Mouse (Mus musculus): ENCODE data around the gene Trim27.

Trim27 gene

GRCm38 (mm10) chr13:21172241-21173027, 6.8 kb upstream of the Trim27 start:
- DNase-seq (ENCODE audit: low spot score in 2 of 2): peak; percentile 38 to 79

- peak; percentile 85 to 89 for DNase-seq (ENCODE audit: low spot score in 2 of 2)
Measured at GRCm38 (mm10) chr13:21173072-21173471, 6.2 kb upstream of the Trim27 start.

GRCm38 (mm10) chr13:21176733-21177132, 2.5 kb upstream of the Trim27 start:
- DNase-seq (ENCODE audit: low spot score in 2 of 2): no peak

GRCm38 (mm10) chr13:21177657-21178056, 1.6 kb upstream of the Trim27 start:
- DNase-seq (ENCODE audit: low spot score in 2 of 2): no peak

- DNase-seq (ENCODE audit: low spot score in 2 of 2): no peak
Measured at GRCm38 (mm10) chr13:21178364-21178763, 881 bp upstream of the Trim27 start.

DNA sequence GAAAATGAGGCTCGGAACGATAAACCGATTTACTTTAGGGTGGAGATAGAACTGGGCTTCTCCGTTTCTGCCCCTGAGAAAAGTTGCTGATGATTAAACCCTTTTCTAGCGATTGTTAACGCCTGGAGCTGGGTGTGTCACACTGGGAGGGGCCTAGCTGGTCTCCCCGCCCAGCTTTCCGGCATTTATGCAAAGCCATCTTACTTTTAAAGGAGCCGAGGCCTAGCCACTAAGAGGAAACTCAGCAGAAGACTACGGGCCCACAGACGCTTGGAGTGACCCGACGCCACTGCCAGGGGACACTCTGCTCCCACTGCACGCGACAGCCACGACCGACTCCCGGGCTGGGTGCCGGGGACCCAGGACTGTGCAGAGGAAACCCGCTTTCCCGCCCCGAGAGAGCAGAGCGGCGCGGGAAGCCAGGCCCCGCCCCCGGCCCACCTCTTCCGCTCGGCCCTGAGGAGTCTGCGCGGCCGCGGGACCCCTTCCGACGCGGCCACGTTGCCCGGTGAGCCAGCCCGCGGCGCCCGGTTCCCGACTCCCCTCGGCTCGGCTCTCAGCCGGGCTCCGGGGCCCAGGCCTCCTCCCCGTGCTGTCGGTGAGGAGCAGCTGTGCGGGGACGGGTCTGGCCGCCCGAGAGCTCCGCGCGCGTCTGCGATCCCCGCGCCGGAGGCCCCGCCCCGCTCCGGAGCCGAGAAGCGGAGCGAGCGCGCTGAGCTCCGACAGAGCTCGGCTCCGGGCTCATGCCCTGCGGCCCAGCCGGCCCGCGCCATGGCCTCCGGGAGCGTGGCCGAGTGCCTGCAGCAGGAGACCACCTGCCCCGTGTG, 692 bp downstream of the Trim27 start:
- peak; percentile 88 to 95 for DNase-seq (ENCODE audit: low spot score in 2 of 2)

GRCm38 (mm10) chr13:21180551-21181530, 1.6 kb downstream of the Trim27 start:
- peak in 1 of 2 experiments; percentile 25 for DNase-seq (ENCODE audit: low spot score in 2 of 2)

DNA sequence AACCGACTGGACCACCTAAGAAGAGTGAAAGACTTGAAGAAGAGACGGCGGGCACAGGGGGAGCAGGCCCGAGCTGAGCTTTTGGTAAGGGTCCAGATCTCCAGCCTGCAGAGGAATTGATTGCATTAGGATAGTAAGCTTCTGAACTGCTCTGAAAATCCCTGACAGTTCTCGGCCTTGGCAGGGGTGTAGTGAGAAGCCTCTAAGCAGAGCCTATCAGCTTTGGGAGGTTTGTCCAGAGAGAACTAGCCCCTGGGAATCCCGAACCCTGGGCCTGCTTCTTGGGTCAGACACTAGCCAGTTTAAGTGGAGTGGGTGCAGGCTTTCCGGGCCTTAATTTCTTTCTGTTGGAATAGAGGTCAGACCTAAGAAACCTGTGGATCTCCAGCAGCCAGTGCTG, 2.8 kb downstream of the Trim27 start:
- no peak for DNase-seq (ENCODE audit: low spot score in 2 of 2)

DNA sequence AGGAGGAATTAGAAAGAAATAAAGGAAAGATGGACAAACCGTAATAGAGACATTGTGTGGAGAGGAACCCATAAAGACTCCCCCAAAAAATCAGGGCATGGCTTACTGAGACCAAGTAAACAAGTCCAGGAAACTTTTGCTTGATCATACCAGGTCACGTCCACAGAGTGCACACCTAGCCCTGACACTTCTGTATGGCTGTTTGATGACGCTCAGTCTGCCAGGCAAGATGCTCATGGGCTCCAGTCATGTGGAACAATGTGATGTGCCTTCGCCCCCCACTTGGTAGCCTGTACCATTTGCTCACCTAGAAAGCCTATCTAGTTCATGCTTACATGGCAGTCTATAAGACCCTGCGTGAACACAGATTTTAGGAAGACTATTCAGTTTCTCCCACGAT, 3.8 kb downstream of the Trim27 start:
- no peak for DNase-seq (ENCODE audit: low spot score in 2 of 2)

DNA sequence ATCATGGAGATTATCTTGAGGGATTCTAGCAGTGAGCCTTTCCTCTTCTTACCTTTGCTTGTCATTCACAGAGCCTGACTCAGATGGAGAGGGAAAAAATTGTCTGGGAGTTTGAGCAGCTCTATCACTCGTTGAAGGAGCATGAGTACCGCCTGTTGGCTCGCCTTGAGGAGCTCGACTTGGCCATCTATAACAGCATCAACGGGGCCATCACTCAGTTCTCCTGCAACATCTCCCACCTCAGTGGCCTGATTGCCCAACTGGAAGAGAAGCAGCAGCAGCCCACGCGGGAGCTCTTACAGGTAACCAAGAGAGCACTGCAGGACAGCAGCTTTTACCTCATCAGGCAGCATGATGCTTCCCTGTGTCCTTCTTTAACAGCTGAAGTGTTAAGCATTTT, 4.4 kb downstream of the Trim27 start:
- DNase-seq (ENCODE audit: low spot score in 2 of 2): no peak

GRCm38 (mm10) chr13:21185521-21185920, 6.3 kb downstream of the Trim27 start:
- DNase-seq (ENCODE audit: low spot score in 2 of 2): no peak

DNA sequence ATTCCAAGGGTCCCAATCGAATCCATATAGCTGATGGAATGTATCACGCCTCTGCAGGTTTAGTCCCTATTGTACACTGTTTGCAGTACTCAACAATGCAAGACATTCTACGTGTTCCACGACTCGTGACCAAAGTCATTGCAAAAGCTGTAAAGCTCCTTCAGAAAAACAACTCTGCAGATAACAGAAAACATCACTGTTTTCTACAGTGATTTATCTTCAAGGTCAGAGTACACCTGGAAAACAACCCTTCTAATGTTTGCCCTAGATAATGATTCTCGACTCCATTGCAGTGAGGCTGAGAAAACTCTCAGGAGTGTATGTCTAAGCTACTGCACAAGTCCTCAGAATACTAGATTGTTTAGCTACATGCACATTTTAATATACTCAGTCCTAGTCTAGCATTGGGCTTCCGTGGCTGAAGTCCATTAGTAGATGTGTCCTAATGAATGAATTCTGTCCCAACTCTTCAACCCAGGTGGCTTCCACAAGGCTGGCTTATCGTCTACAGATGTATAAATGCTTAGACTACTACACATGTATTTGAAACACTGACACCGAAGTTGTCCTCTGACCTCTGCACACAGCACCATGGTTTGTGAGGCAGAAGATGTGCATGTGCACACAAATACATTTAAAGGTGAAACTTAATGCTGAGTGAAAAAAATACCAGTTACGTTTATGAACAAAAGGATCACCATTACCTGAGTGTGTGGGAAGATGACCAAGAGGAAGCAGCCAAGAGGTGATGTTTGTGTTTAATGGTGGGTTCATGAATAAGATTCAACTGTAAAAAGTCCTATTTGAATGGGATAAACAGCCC, 16.4 kb downstream of the Trim27 start:
- DNase-seq (ENCODE audit: low spot score in 2 of 2): no peak

DNA sequence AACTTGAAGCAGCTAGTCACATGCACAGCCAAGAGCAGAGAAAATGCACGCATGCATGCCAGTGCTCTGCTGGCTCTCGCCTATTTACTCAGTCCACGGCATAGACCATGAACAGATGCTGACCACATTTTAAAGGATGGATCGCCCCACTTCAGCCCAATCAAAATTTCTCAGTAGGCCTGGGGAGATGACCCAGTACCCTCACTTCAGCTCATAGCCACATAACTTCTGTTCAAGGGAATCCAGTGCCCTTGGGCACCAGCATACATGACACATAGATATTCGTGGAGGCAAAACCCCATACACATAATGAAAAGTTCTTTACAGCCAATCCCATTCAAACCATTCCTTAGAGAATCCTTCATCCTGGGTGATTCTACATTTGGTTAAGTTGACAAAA, 18.5 kb downstream of the Trim27 start:
- no peak for DNase-seq (ENCODE audit: low spot score in 2 of 2)

GRCm38 (mm10) chr13:21198313-21198712, 19.1 kb downstream of the Trim27 start:
- DNase-seq (ENCODE audit: low spot score in 2 of 2): no peak

DNA sequence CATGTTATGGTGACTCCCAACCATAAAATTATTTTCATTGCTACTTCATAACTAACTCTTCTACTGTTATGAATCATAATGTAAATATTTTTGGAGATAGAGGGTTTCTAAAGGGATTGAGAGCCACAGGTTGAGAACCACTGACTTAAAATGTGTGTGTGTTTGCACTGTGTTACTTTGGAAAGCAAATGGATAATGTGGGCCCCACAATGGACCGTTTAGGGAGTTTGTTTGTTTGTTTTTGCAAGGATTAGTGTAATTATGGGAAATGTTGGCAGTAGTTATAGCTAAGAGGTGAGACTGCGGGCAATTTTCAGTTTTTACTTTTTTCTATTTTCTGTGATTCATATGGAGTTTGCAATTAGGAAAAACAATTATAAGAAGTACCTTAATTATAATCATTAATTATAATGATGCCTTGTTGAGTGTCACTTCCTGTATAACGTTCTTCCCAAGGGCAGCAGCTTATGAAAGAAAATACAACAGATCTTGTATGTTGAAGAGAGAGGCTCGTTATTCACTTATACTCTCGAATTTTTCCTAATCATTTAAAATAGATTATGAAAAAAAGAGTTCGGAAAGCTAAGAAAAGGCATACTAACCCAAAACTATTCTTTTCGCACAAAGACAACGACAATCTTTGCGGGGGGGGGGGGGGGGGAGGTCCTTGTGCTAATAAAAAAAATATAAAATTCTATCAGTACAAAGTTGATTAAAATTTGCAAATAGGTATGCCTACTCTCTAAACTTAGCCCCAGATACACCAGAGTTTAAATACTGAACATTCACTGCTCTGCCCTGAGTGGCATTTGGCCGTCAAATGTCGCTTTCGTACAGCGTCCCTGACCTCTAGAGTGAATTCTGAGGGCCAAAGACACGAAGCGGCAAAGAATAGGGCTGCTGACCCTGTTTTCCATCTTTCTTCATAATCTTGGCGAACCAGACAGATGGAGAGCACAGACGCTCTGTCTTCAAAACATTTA, 20.1 kb downstream of the Trim27 start:
- DNase-seq (ENCODE audit: low spot score in 2 of 2): no peak

GRCm38 (mm10) chr13:21200043-21200999, 21.1 kb downstream of the Trim27 start:
- DNase-seq (ENCODE audit: low spot score in 2 of 2): peak; percentile 87 to 95

DNA sequence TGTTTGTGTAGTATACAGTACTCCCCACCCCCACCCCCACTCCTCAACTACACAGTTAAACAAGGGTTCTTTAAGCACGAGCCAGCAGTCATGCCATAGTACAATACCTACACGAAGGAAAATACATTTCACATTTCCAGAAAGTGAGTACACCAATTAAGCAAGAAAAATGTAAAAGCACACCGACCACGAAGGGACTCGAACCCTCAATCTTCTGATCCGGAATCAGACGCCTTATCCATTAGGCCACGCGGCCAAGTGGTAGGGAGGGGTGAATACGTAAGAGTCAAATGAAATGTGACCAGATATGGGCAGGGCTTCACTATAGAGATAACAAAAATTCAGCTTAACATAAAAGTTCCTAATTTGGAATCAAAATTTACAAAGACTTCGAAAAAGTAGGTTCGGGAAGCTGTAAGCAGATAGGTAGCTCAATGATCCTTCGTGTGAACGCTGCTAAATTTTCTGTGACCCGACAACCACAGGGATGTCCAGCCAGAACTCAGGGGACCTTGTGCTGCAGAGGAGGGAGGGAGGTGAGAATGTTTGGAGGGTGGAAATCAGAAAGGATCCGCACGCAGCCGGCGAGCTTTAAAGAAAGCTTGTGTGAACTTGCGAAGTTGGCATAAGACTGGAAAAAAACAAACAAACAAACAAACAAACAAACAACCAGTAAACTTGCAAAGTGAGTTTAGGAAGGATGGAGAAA, 36.2 kb downstream of the Trim27 start:
- DNase-seq (ENCODE audit: low spot score in 2 of 2): peak; percentile 23 to 58

DNA sequence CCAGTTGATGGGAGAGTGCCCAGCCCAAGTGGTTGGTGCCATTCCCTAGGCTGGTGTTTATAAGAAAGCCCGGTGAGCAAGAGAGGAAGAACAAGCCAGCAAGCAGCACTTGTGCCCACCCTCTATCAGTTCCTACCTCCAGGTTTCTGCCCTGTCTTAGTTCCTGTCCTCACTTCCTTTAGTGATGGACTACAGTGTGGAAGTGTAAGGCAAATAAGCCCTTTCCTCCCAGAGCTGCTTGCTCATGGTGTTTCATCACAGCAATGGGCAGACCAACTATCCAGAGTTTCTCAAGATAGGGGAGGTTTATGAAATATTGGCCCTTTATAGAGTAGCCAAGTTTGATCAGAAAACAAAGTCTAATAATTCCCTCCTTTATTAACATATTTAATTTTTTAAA, 37.5 kb downstream of the Trim27 start:
- no peak for DNase-seq (ENCODE audit: low spot score in 2 of 2)
